Mouse (Mus musculus): ENCODE results near the gene Wdr76. TPM values are rescaled to one million over a fixed set of nuclear protein-coding genes. Genes with fewer than 3 reads are reported as not detected.
"Not testable (repeated sequence)": the region's sequence is repeated elsewhere in the genome, so short reads cannot be mapped to it uniquely, and the experiment has no call there.

The Wdr76 gene
- total and polyA plus RNA-seq, 3 experiments, result 17.4 to 29.9 (median 26.9) TPM

DNA sequence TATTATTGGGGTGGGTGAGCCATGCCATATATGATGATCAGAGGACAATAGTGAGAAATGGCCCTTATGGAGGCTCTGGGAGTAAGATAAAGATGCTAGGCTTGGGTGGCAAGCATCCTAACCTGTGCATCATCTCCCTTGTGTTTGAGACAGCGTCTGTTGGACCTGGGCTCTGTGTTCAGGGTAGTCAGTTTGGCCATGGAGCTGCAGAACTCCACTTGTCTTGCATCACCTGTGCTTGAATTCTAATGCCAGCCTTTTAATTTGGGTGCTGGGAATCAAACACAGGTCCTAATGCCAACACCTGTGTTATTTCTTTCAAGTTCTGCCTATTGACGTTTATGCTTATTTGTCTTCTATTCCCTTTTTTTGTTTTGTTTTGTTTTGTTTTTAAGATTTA, 31.2 kb upstream of the Wdr76 start:
- DNase-seq (ENCODE audit: extremely low read depth); H3K4me3 ChIP-seq (replicated peaks in 1 of 3; ENCODE audit: low read depth in 2 of 3, low read length in 2 of 3, poor library complexity in 1 of 3); H3K4me1 ChIP-seq (ENCODE audit: control insufficient read depth in 1 of 2, insufficient read depth in 2 of 2); H3K9me3 ChIP-seq (replicated peaks; ENCODE audit: low read length); in situ Hi-C loops (cut with MboI; ENCODE audit: low pct_ligation_motif_present, low pct_unique_long_range_greater_than_20kb, low sequenced_read_pairs); H3K79me2 ChIP-seq (replicated peaks; ENCODE audit: control insufficient read depth, extremely low read depth, insufficient read depth, poor library complexity, severe bottlenecking); H3K4me2 ChIP-seq (ENCODE audit: insufficient read depth, low read depth, poor library complexity, severe bottlenecking); H3K27me3 ChIP-seq (replicated peaks); H3K9ac ChIP-seq (ENCODE audit: insufficient read depth, low read depth); H3K27ac ChIP-seq (ENCODE audit: insufficient read depth, low read depth); dilution Hi-C loops (cut with MboI; ENCODE audit: extremely low pct_ligation_motif_present, extremely low pct_unique_long_range_greater_than_20kb, low sequenced_read_pairs): not testable (repeated sequence)
- H3K36me3 ChIP-seq (replicated peaks in 1 of 2; ENCODE audit: control insufficient read depth in 1 of 2, insufficient read depth in 1 of 2, low read length in 1 of 2), result peaks cover 12% of the 10 kb centered on the region in 2 experiments

DNA sequence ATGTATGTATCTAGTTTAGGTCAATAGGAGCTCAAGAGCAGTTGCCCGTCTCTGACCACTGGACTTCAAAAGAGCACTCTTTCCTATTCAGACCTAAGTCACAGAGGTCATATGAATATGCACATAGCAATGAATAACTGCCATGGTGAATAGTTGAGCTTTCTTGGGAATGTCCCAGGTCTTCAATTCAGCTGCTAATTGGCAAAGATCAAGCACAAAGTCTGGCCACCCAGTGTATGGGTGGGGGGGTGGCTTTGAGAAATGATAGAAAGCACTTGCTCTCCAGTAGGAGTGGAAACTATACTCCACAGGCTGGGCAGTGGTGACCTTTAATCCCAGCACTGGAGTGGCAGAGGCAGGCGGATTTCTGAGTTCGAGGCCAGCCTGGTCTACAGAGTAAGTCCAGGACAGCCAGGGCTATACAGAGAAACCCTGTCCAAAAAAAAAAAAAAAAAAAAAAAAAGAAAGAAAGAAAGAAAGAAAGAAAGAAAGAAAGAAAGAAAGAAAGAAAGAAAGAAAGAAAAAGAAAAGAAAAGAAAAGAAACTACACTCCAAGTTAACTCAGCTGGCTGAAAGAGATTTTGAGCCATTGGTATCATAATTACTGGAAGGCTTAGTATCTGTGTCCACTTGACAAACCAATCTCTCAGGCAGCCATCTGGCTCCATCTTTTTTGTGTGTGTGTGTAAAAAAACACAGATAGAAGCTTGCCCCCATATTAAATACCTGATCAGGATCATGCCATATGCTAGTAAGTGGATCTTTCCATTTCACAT, 28.8 kb upstream of the Wdr76 start:
- Histone ChIP-seq H3K27me3 (replicated peaks) (peaks cover 3% of the 10 kb centered on the region), H3K27ac (ENCODE audit: insufficient read depth, low read depth) (no peak overlapping the region), H3K79me2 (replicated peaks; ENCODE audit: control insufficient read depth, extremely low read depth, insufficient read depth, poor library complexity, severe bottlenecking) (peaks cover 7% of the 10 kb centered on the region; the same call in 1 of the 2 replicates), H3K36me3 (replicated peaks in 1 of 2; ENCODE audit: control insufficient read depth in 1 of 2, insufficient read depth in 1 of 2, low read length in 1 of 2) (peaks cover 7% of the 10 kb centered on the region in 2 experiments), H3K4me2 (ENCODE audit: insufficient read depth, low read depth, poor library complexity, severe bottlenecking) (no peak overlapping the region), H3K9ac (ENCODE audit: insufficient read depth, low read depth) (no peak overlapping the region), H3K9me3 (replicated peaks; ENCODE audit: low read length) (no peaks in the 10 kb centered on the region), H3K4me3 (replicated peaks in 1 of 3; ENCODE audit: low read depth in 2 of 3, low read length in 2 of 3, poor library complexity in 1 of 3) (no peak overlapping the region), H3K4me1 (ENCODE audit: control insufficient read depth in 1 of 2, insufficient read depth in 2 of 2) (peaks cover 0 to 5% of the 10 kb centered on the region in 2 experiments; a peak in 1 of 4 replicates)
- in situ Hi-C loops (cut with MboI; ENCODE audit: low pct_ligation_motif_present, low pct_unique_long_range_greater_than_20kb, low sequenced_read_pairs), result no loop called here
- dilution Hi-C loops (cut with MboI; ENCODE audit: extremely low pct_ligation_motif_present, extremely low pct_unique_long_range_greater_than_20kb, low sequenced_read_pairs), result no loop called here
- TF ChIP-seq JUND (conservative IDR thresholded peaks at IDR 0.05; ENCODE audit: low read depth, low read length) (no peak), GABPA (IDR thresholded peaks at IDR 0.05; ENCODE audit: insufficient replicate concordance, low read depth, low read length) (no peak), JUN (IDR thresholded peaks at IDR 0.05; ENCODE audit: insufficient read depth, low read depth, low read length) (no peak), NELFE (IDR thresholded peaks at IDR 0.05; ENCODE audit: low read depth, low read length) (no peak), RCOR1 (conservative IDR thresholded peaks at IDR 0.05; ENCODE audit: low read depth, low read length) (no peak), USF2 (conservative IDR thresholded peaks at IDR 0.05; ENCODE audit: low read depth, low read length) (no peak), POLR2A (IDR thresholded peaks at IDR 0.05; ENCODE audit: low read depth, low read length) (no peak), MAZ (IDR thresholded peaks at IDR 0.05; ENCODE audit: low read depth, low read length) (no peak), ETS1 (conservative IDR thresholded peaks at IDR 0.05; ENCODE audit: low read depth, low read length) (no peak), CHD2 (IDR thresholded peaks at IDR 0.05; ENCODE audit: low read length) (no peak), ZNF384 (IDR thresholded peaks at IDR 0.05; ENCODE audit: low read depth, low read length) (no peak), MAX (IDR thresholded peaks at IDR 0.05; ENCODE audit: low read length) (no peak), E2F4 (IDR thresholded peaks at IDR 0.05; ENCODE audit: insufficient replicate concordance, low read depth, low read length) (no peak), MYC (IDR thresholded peaks at IDR 0.05; ENCODE audit: low read depth, low read length) (no peak)
- DNase-seq (ENCODE audit: extremely low read depth), result no peak
